Mouse (Mus musculus) E14TG2a.4 (cell line): ENCODE results near the gene Mylk2.

Source experiments
- H3K27me3 ChIP-seq: 2 replicates; pipeline ENCODE4 v1.6.1; 2014; ENCODE audit warnings: low read length, control low read depth; ENCODE audit not compliant: insufficient read depth
- H3K36me3 ChIP-seq: 2 replicates; pipeline ENCODE4 v1.6.1; 2014; ENCODE audit warnings: low read length, control low read depth; ENCODE audit not compliant: insufficient read depth
- H3K4me1 ChIP-seq: replicated peaks from 2 replicates; pipeline ENCODE4 v1.6.1; 2014; ENCODE audit warnings: low read depth, low read length, control low read depth
- H3K4me3 ChIP-seq: replicated peaks from 2 replicates; pipeline ENCODE4 v1.5.1; 2014; ENCODE audit warnings: mild to moderate bottlenecking, low read length
- H3K9me3 ChIP-seq: 2 replicates; pipeline ENCODE4 v1.6.1; 2014; ENCODE audit warnings: low read length, control low read depth
- CTCF ChIP-seq: conservative IDR thresholded peaks from 2 replicates; pipeline ENCODE4 v1.5.1; 2014; ENCODE audit warnings: low read length
- NANOG ChIP-seq: IDR thresholded peaks from 2 replicates; pipeline ENCODE4 v1.6.1; 2014; ENCODE audit warnings: borderline replicate concordance, low read length, mixed read lengths
- POU5F1 ChIP-seq: IDR thresholded peaks from 2 replicates; pipeline ENCODE4 v1.6.1; 2014; ENCODE audit warnings: low read length, borderline replicate concordance

Gene Mylk2

DNA sequence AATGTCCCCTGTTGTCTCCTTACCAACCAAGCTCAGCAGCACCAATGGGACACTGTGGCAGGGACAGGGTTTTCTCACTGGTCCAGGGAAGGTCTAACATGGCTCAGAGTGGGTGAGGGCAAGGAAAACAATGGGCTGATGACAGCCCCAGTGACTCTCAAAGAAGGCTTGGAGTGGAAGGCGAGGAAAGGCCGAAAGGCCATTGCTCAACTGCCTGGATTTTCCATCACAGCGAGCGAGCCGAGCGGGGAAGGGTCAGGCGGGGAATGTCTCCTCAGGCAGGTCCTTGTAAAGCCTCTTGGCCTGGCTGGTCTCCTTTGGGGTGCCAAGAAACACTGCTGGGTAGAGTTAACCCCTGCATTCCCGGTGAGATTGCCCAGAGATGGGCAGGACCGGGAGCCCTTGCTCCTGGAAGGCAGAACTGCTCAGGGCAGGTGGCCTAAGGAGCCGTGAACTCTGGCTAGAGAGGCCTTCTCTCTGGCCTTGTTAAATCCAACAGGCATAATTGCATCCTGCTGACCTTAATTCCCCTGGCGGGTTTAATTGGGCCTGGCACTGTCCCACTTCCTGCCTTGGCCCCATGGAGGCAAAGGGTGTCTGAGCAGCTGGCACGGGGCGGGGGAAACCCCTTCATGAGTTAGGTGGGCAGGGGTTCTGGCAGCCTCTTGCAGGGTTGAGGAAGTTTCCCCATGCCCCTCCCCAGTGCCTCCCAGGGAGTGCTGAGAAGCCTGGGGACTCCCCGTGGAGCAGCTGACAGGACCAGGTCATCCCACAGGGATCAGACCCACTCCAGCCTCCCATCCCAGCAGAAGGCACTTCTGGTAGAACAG lies 3.8 kb upstream of the Mylk2 start:
- peaks cover 44% of the 10 kb centered on the region for H3K4me1 ChIP-seq
- peaks cover 47% of the 10 kb centered on the region for H3K27me3 ChIP-seq
- no peaks in the 10 kb centered on the region for H3K9me3 ChIP-seq
- H3K4me3 ChIP-seq: no peak overlapping the region; the same call in 1 of the 2 replicates
- TF ChIP-seq CTCF (no peak), NANOG (no peak), POU5F1 (no peak)
- H3K36me3 ChIP-seq: no peaks in the 10 kb centered on the region

DNA sequence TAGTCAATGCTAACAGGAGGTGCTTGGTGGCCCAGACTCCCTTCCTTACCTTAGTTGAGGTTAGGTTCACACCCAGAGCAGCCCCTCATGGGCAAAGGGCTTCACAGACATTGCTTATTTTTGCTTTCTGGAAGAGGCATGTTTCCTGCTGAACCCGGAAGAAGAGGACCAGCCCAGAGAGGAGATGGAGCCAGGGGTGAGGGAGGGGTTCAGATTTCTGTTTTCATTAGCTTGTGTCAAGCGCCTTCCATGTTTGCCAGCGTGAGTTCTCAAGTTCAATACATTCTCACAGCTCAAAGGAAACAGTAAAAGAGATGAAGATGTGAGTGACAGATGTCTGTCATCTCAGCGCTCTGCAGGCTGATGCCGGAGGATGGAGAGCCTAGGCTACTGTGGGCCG lies 1.3 kb upstream of the Mylk2 start:
- Histone ChIP-seq H3K9me3 (no peaks in the 10 kb centered on the region), H3K4me1 (peaks cover 59% of the 10 kb centered on the region), H3K36me3 (no peaks in the 10 kb centered on the region), H3K4me3 (no peak overlapping the region), H3K27me3 (peaks cover 64% of the 10 kb centered on the region)
- no peak for TF ChIP-seq POU5F1
- TF ChIP-seq NANOG: no peak
- no peak for TF ChIP-seq CTCF

DNA sequence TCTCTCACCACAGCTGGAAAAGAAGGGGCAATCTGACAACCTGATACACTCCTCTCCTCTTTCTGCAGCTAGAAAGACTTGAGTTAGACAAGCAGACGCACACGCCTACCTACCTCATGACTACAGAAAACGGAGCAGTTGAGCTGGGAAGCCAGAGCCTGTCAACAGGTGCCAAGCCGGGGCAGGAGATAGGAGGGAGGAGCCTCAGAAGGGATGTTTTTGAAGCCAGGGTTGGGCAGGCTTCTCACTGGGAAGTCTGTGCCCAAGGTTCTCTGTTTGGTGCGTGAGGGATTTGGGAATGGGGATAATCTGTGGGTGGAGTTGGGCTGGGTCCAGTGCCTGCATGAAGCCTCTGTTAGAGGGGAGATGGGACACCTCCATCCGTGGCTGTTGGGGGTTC lies 280 bp downstream of the Mylk2 start:
- Histone ChIP-seq H3K27me3 (peaks cover 70% of the 10 kb centered on the region), H3K4me1 (peaks cover 51% of the 10 kb centered on the region), H3K36me3 (no peaks in the 10 kb centered on the region), H3K4me3 (no peak overlapping the region), H3K9me3 (no peaks in the 10 kb centered on the region)
- TF ChIP-seq NANOG (no peak), CTCF (no peak), POU5F1 (no peak)

DNA sequence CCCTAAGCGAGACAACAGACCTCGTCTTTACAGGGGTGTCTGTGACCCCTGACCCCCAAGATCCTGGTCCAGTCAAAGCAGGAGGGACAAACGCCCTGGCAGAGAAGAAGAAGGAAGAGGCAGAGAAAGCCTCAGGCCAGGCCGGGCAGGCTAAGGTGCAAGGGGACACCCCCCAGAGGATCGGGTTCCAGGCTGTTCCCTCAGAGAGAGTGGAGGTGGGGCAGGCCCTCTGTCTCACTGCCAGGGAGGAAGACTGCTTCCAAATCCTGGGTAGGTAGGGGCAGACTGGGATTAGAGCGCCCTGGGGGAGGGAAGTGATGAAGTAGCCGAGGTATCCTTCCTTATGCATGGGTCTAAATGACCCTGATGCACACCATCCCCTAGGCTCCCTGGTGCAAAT lies 2.3 kb downstream of the Mylk2 start:
- Histone ChIP-seq H3K36me3 (no peaks in the 10 kb centered on the region), H3K27me3 (peaks cover 79% of the 10 kb centered on the region), H3K4me3 (no peak overlapping the region), H3K4me1 (peaks cover 47% of the 10 kb centered on the region), H3K9me3 (no peaks in the 10 kb centered on the region)
- TF ChIP-seq CTCF (no peak), POU5F1 (no peak), NANOG (no peak)

DNA sequence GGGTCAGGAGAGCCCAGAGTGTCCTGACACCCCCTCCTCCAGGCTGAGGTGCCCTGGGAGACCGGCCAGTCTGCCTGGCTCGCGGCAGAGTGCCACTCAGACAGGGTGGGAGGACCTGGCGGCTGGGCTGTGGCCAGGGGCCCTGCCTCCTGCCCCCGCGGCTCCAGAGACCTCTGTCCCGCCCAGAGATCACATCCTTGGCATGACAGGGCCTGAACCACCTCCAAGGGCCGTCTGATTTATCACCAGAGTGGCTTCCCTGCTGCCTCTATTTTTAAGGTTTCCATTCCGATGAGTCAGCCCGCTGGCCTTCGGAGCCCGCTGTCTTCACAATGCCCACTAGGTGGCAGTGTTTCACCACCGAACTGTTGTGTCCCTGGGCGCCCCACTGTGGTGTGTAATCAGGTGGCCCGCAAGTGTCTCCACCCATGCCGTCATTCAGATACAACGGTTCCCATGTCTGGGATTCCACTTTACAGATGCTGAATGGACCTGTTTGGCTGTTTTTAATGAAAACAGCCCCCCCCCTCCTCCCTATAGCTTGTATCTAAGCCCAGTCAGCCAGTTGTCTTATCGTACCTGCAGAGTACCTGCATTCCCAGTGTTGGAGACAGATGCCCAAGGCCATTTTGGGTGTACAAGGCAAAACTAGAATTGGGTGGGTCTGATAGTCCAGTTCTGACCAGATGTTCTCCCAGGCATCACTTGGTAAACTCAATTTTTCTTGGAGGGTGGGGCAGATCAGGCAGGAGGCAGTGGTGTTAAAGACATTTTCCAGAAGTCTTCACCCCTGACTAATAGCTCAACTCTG lies 3.4 kb downstream of the Mylk2 start:
- Histone ChIP-seq H3K4me1 (peaks cover 47% of the 10 kb centered on the region), H3K9me3 (no peaks in the 10 kb centered on the region), H3K4me3 (peak overlapping the region; percentile 59), H3K36me3 (no peaks in the 10 kb centered on the region), H3K27me3 (peaks cover 80% of the 10 kb centered on the region)
- peak; percentile 71 for TF ChIP-seq CTCF
- TF ChIP-seq NANOG: no peak
- TF ChIP-seq POU5F1: no peak

DNA sequence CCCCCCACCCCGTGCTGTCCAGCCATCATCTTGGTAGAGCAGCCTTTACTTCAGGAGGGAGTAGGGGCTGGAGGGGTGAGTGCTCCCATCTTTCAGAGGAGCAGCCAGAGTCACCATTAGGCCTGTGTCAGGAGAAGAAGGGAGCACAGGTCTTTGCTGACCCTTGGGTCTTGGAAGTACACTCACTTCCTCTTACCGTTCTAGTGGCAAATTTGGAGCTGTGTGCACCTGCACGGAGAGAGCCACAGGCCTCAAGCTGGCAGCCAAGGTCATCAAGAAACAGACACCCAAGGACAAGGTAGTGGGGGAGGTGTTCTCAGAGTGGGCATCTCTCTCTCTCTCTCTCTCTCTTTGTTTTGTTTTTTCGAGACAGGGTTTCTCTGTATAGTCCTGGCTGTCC lies 4.3 kb downstream of the Mylk2 start:
- H3K27me3 ChIP-seq: peaks cover 78% of the 10 kb centered on the region
- no peak overlapping the region for H3K4me3 ChIP-seq
- no peaks in the 10 kb centered on the region for H3K36me3 ChIP-seq
- TF ChIP-seq POU5F1: no peak
- no peak for TF ChIP-seq CTCF
- no peak for TF ChIP-seq NANOG
- peaks cover 47% of the 10 kb centered on the region for H3K4me1 ChIP-seq
- H3K9me3 ChIP-seq: no peaks in the 10 kb centered on the region

DNA sequence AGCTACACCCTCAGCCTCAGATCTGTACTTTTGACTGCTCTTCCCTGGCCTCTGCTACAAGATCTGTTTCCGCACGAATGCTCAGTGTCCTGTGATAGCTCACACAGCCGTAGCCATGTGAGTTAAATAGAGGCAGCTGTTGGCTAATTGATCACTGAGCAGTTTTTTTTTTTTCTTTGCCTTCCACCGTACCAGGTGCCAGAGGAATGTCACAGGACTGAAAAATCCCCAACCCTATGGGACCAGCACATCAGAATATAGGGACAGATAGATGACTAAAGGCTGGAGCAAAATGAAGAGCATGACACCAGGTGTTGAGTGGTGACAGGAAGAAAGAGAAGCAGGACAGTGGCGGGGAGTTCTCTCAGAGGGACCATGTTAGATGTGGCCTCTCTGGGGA lies 5.0 kb downstream of the Mylk2 start:
- Histone ChIP-seq H3K36me3 (no peaks in the 10 kb centered on the region), H3K27me3 (peaks cover 77% of the 10 kb centered on the region), H3K4me1 (peaks cover 42% of the 10 kb centered on the region), H3K9me3 (no peaks in the 10 kb centered on the region), H3K4me3 (no peak overlapping the region)
- TF ChIP-seq CTCF: no peak
- no peak for TF ChIP-seq NANOG
- TF ChIP-seq POU5F1: no peak

DNA sequence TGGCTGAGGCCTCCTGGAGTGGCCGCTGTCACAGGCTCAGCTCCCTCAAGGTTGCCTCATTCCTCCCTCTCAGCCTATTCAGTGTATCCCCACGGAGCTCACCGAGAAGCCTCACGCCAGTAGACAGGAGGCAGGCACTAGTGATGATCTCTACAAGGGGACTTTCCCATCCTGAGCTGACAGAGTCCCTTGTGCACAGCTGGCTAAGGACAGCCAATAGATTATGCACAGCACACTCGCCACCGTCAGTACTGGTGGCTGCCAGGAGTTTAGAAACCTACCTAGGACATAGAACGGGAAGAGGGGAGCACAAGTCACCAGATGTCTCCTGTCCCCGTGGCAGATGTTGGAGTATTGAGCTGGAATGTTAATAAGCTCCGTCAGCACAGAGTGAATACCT lies 6.5 kb downstream of the Mylk2 start:
- H3K4me1 ChIP-seq: peaks cover 36% of the 10 kb centered on the region
- TF ChIP-seq NANOG (no peak), POU5F1 (no peak), CTCF (no peak)
- no peak overlapping the region for H3K4me3 ChIP-seq
- peaks cover 68% of the 10 kb centered on the region for H3K27me3 ChIP-seq
- no peaks in the 10 kb centered on the region for H3K36me3 ChIP-seq
- H3K9me3 ChIP-seq: no peaks in the 10 kb centered on the region
